Mouse (Mus musculus) embryonic facial prominence, embryonic 14.5 days (tissue): Measurements from ENCODE around the gene Hist1h4m. TPM values are rescaled to one million over a fixed set of nuclear protein-coding genes. Genes with fewer than 3 reads are reported as not detected.
"Not testable (repeated sequence)": the region's sequence is repeated elsewhere in the genome, so short reads cannot be mapped to it uniquely, and the experiment has no call there.

Experiments
- ATAC-seq: fragments of 200-750 bp; cut with Nextera tagmentation; 2 replicates; pipeline ENCODE4 v1.8.0; 2017; ENCODE audit warnings: low read depth, moderate number of reproducible peaks, moderate TSS enrichment
- DNase-seq: peaks from one replicate; pipeline ENCODE4 v3.0.0-alpha.2; 2015; ENCODE audit warnings: low spot score
- H3K27ac ChIP-seq: fragments of 300-500 bp; sonication (generic); replicated peaks from 2 replicates; pipeline ENCODE4 v1.5.1; 2014; ENCODE audit warnings: low read depth, mild to moderate bottlenecking, low read length, moderate library complexity
- H3K27me3 ChIP-seq: fragments of 300-500 bp; sonication (generic); replicated peaks from 2 replicates; pipeline ENCODE4 v1.6.1; 2014; ENCODE audit warnings: low read length; ENCODE audit not compliant: control insufficient read depth, insufficient read depth
- H3K36me3 ChIP-seq: fragments of 300-500 bp; sonication (generic); 2 replicates; pipeline ENCODE4 v1.6.1; 2014; ENCODE audit warnings: low read length, mixed read lengths; ENCODE audit not compliant: control insufficient read depth, insufficient read depth
- H3K4me1 ChIP-seq: fragments of 300-500 bp; sonication (generic); 2 replicates; pipeline ENCODE4 v1.6.1; 2014; ENCODE audit warnings: antibody characterized with exemption, low read length; ENCODE audit not compliant: control insufficient read depth, insufficient read depth
- H3K4me2 ChIP-seq: fragments of 300-500 bp; sonication (generic); 2 replicates; pipeline ENCODE4 v1.6.1; 2014; ENCODE audit warnings: low read depth, mild to moderate bottlenecking, low read length, moderate library complexity, mixed read lengths
- H3K4me3 ChIP-seq: fragments of 300-500 bp; sonication (generic); 2 replicates; pipeline ENCODE4 v1.5.1; 2014; ENCODE audit warnings: low read depth, mild to moderate bottlenecking, low read length
- H3K9ac ChIP-seq: fragments of 300-500 bp; sonication (generic); 2 replicates; pipeline ENCODE4 v1.6.1; 2014; ENCODE audit warnings: low read depth, mild to moderate bottlenecking, low read length, moderate library complexity, mixed read lengths
- H3K9me3 ChIP-seq: fragments of 300-500 bp; sonication (generic); 2 replicates; pipeline ENCODE4 v1.6.1; 2016; ENCODE audit warnings: low read length; ENCODE audit not compliant: control insufficient read depth
- WGBS: fragments of 180-500 bp; shearing (Covaris S2); extraction: QIAGEN DNeasy Blood & Tissue Kit; methylation state at CpG from one replicate; pipeline ENCODE4 v1.1.7; 2014; 5-methylcytosine and 5-hydroxymethylcytosine counted together
- polyA plus RNA-seq: library from polyadenylated mRNA; unstranded; fragments of >200 nt; fragmentation: Nextera tagmentation; extraction: Ambion mirVana; gene quantifications from 2 replicates; pipeline ENCODE4 v1.2.1, GENCODE M21; 2014

Gene Hist1h4m
- polyA plus RNA-seq, 1 experiment from 2014 or later: not detected

DNA sequence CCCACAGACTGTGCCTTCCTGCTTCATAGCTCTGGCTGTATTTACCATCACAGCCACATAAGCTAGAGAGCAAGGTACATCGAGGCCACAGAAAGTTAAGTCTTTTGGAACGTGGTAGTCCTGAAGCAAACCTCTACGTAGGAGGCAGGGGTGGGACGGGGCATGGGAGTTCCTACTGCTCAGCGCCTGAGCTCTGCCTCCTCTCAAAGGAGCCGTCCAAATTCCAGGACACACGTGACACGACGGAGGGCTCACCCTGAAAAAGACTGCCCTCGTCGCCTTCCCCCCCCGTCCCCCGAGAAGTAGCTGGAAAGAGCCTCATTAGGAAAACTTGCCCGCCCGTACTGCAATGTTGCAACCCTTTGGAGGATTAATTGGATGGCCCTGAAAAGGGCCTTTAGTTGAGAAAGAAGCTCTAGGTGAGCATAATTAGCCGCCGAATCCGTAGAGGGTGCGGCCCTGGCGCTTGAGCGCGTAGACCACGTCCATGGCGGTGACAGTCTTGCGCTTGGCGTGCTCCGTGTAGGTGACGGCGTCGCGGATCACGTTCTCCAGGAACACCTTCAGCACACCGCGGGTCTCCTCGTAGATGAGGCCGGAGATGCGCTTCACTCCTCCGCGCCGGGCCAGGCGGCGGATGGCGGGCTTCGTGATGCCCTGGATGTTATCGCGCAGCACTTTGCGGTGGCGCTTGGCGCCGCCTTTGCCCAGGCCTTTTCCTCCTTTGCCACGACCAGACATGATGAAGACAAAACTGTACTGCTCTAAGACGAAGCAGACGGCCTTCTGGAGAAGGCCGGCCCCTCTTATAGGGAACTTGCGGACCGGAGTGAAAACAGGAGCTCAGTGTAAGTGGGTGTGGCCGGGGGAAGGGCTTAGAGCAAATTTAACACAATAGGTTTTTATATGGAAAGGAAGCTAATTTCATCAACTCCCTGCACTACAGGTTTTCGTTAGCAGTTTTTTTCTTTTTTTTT, 20.2 kb downstream of the Hist1h4m start, which contains the start of gene Hist1h4n:
Gene Hist1h4n (minus strand): TSS at position 779 of the 977 bp plus-strand sequence.
- not testable (repeated sequence) for DNase-seq, H3K27me3 ChIP-seq, H3K9me3 ChIP-seq, H3K36me3 ChIP-seq, H3K27ac ChIP-seq, H3K4me1 ChIP-seq, H3K9ac ChIP-seq
- WGBS: 0% methylated on average over 5 of the region's 58 CpGs
- Histone ChIP-seq H3K4me3 (0 out of 2 replicates have a peak within 1 kb of the TSS, but pooled peaks have one; percentile 15), H3K4me2 (0 out of 2 replicates have a peak within 1 kb of the TSS, but pooled peaks have one; percentile 32)
- peak; percentile 83 for ATAC-seq

DNA sequence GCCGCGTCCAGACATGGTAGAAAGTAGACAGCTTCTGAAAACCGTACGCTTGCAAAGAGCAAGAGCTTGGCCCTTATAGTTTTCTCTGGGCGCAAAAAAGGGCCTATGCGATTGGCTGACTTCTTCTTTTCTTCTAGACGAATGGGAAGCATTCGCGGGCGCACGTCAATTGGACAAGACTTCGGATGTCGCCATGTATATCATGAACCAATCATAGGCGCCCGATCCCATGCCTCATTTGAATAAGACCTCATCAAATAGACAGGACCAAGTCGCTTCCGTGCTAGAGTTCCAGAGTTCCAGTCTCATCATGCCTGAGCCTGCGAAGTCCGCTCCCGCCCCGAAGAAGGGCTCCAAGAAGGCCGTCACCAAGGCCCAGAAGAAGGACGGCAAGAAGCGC, 21.9 kb downstream of the Hist1h4m start, which contains the start of the genes Hist1h2ap and Hist1h2br:
Gene Hist1h2ap (minus strand): TSS at position 47 of the 400 bp plus-strand sequence.
Gene Hist1h2br (plus strand): TSS at position 283 of the 400 bp plus-strand sequence.
- not testable (repeated sequence) for DNase-seq, H3K4me3 ChIP-seq, H3K9ac ChIP-seq, H3K27ac ChIP-seq, H3K36me3 ChIP-seq, H3K4me2 ChIP-seq, H3K4me1 ChIP-seq, H3K9me3 ChIP-seq, H3K27me3 ChIP-seq
- no CpG with 5 or more reads among the region's 24 CpGs for WGBS
- peak; percentile 93 for ATAC-seq

DNA sequence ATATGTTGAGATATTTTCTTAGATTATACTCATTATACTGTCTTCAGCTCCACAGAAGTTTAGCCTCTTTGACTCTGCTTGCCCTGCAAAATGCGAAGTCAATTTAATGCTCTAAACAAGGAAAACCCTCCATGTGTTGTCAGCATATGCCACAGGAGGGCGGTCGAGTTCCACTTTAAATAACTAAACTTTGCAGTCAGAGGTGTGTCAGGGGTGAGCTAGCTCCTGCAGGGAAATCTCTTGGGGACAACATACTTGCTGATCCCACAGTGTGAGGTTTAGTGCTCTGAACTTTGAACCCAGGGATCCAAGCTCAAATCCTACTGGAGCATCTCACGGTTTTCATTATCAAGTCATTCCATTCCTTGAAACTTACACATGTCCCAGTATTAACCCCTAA, 29.0 kb downstream of the Hist1h4m start:
- not testable (repeated sequence) for H3K4me1 ChIP-seq, H3K4me2 ChIP-seq, H3K27ac ChIP-seq, H3K9ac ChIP-seq, H3K27me3 ChIP-seq, H3K4me3 ChIP-seq, H3K36me3 ChIP-seq, DNase-seq, H3K9me3 ChIP-seq
- peak; percentile 73 for ATAC-seq
- no CpG with 5 or more reads among the region's 4 CpGs for WGBS

DNA sequence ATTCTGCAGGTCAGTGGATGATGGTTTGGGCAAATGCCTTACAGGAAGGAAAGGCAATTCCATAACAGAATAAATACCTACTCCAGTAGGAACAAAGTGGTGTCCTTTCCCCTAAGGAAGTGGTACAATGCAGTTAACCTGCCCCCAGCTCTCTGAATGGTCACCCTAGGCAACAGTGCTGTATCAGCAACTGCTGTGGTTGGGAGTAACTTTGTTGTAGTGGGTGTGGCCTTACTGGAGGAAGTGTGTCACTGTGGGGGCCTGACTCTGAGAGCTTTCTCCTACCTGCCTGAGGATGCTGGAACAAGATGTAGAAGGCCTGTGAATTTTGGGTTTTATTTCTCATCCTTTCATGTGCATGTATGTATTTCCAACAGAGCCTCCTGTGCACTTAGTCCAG, 34.8 kb downstream of the Hist1h4m start:
- ATAC-seq, H3K27ac ChIP-seq, H3K4me2 ChIP-seq, H3K4me3 ChIP-seq, H3K9me3 ChIP-seq, DNase-seq, H3K27me3 ChIP-seq, H3K9ac ChIP-seq, H3K4me1 ChIP-seq, H3K36me3 ChIP-seq: not testable (repeated sequence)

DNA sequence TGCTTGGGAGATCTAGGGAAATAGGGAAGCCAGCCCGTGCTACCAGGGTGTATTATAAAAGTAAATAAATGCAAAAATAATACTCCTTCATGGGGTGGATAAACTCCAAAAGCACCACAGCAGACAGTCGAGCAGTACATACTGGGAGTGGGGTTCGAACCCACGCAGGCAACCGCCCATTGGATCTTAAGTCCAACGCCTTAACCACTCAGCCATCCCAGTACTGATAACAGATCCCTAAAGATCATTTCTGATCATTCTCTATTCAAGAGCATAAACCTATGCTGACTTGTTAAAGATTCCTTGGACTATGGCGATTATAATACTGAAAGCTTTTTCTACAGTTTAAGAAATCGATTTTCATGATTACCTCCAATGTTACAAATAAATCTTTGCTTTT, 36.3 kb downstream of the Hist1h4m start:
- Histone ChIP-seq H3K4me3 (no peak overlapping the region), H3K27me3 (no peaks in the 10 kb centered on the region), H3K9me3 (no peaks in the 10 kb centered on the region), H3K9ac (no peak overlapping the region), H3K4me1 (no peaks in the 10 kb centered on the region), H3K36me3 (no peaks in the 10 kb centered on the region), H3K27ac (no peak overlapping the region), H3K4me2 (no peak overlapping the region)
- WGBS: 17% methylated on average over 8 of the region's 8 CpGs
- ATAC-seq (no peak), DNase-seq (no peak)

DNA sequence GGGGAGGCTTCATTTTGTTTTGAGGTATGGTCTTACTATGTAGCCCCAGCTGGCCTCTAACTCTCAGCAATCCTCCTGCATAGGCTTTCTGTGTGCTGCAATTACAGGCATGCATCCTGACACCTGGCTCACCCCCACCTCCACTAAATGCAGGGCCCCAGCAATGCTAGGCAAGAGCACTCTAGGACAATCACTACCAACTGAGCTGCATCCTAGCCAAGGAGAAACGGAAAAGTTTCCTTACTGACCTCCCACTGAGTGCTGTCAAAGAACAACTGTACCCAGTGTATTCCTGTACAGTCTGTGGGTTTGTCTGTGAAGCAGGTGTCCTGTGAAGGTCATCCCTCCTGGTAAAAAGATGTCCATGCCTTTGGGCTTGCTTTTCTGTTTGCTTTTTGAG, 39.1 kb downstream of the Hist1h4m start:
- WGBS: 32% methylated on average over 1 of the region's 1 CpGs
- not testable (repeated sequence) for ATAC-seq, H3K9ac ChIP-seq, H3K27ac ChIP-seq, H3K4me2 ChIP-seq, H3K4me1 ChIP-seq, DNase-seq, H3K36me3 ChIP-seq, H3K9me3 ChIP-seq, H3K4me3 ChIP-seq, H3K27me3 ChIP-seq

DNA sequence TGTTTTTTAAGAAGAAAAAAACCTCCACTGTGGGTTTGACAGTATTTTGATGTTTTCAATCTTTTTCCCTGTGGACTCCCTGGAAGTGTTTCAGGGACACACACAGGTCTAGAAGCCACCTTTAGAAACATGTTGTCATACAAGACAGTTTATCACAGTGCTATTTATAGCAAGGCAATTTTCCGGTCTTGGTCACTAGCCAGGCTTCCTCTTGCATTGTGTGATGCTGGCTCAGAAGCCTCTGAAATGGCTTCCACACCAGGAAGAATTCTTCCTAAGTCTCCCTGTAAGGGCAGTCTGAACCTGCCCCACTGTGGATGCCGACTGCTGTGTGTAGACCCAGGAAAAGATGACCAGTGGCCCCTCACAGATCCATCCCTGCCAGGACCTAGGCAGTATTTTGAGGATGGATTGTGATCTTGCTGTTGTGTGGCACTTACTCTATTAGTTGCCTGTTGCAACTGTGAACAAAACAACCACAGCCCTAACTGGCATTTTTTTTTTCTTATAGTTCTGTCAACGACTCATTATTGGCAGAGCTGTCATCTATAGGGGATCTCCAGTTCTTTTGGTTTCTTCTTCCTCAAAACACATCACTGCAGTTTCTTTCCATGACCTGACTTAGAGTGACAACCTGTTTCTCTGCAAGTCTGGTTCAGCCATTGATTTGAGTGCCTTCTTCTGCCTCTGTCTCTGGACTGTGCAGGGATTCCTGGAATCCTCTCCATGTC, 40.8 kb downstream of the Hist1h4m start:
- H3K4me3 ChIP-seq: no peak overlapping the region
- no peaks in the 10 kb centered on the region for H3K9me3 ChIP-seq
- H3K36me3 ChIP-seq: no peaks in the 10 kb centered on the region
- 55% methylated on average over 3 of the region's 3 CpGs for WGBS
- no peak overlapping the region for H3K4me2 ChIP-seq
- DNase-seq (no peak), ATAC-seq (no peak)
- no peak overlapping the region for H3K27ac ChIP-seq
- no peaks in the 10 kb centered on the region for H3K27me3 ChIP-seq
- no peak overlapping the region for H3K9ac ChIP-seq
- H3K4me1 ChIP-seq: no peaks in the 10 kb centered on the region

DNA sequence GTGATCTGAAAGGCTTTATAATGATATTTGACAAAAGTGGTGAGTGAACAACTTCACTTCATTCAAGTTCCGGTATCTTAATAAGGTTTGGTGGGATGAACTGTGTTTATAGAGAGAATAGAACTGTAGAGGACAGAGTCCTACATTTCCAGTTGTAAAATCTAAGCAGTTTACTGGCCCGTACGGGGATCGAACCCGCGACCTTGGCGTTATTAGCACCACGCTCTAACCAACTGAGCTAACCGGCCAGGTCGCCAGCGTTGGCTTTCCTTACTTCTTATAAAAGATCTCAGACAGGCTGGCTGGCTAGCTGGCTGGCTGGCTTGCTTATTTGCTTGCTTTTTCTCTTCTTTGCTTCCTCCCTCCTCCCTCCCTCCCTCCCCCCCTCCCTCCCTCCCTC, 43.6 kb downstream of the Hist1h4m start:
- Histone ChIP-seq H3K27me3 (no peaks in the 10 kb centered on the region), H3K4me3 (peak overlapping the region; percentile 44), H3K4me2 (peak overlapping the region; percentile 59), H3K4me1 (no peaks in the 10 kb centered on the region), H3K27ac (no peak overlapping the region), H3K9ac (no peak overlapping the region), H3K9me3 (no peaks in the 10 kb centered on the region), H3K36me3 (no peaks in the 10 kb centered on the region)
- DNase-seq: peak; percentile 59
- WGBS: under 1% methylated on average over 11 of the region's 11 CpGs
- ATAC-seq: peak; percentile 55
